Mouse (Mus musculus) heart, postnatal 0 days (tissue): ENCODE results near the gene Ubxn11.

Experiments used
- CTCF ChIP-seq: IDR thresholded peaks from 2 replicates; pipeline ENCODE4 v1.5.1; 2016; ENCODE audit warnings: antibody characterized with exemption, control low read depth, low read depth
- EP300 ChIP-seq: IDR thresholded peaks from 2 replicates; pipeline ENCODE4 v1.6.1; 2016; ENCODE audit warnings: antibody characterized with exemption, low read depth

- TF ChIP-seq EP300, result no peak
- no peak for TF ChIP-seq CTCF
Observed at GRCm38 (mm10) chr4:134172391-134172790, 70.0 kb downstream of the Ubxn11 start.
